Mouse (Mus musculus) left cerebral cortex, adult 11 months (tissue): Measurements from ENCODE around the gene Ifitm10.
A peak's percentile ranks its signal among the peaks of the same experiment; 100 is the strongest.
"Not testable (repeated sequence)": the region's sequence is repeated elsewhere in the genome, so short reads cannot be mapped to it uniquely, and the experiment has no call there.

Experiments used
- DNase-seq: peaks from one replicate; pipeline ENCODE4 v3.0.0; 2022; ENCODE audit warnings: low spot score

The Ifitm10 gene

DNA sequence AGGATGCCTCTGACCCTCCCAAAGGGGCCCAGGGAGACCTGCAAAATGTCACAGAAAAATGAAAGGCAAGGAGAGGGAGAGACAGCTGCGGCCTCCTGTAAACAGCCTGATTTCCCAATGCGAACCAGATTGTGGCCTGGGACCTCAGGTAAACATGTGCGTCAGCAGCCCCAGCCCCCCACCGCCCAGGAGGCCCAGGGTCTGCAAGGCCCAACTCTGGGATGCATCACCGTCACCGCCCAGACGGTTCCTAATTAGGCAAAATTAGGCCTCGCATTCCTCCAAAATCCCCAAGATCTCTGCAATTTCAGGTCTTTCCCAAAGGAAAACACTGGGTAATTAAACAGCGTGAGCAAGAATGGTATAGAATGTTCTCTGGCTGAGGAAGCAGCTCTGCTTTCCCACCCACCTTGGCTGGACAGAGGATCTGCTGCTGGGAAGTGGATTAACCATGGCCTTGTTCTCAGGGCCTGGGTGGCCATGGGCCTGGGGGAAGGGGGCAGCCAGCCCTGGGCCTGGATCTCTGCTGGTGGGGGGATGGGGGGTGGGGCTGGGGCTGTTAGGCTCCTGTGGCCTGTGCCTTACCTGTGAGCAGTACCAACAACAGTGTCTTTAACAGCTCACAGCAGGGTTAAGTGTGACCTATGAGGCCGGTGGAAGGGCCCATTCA is 51.8 kb downstream of the Ifitm10 start:
- not testable (repeated sequence) for DNase-seq

DNA sequence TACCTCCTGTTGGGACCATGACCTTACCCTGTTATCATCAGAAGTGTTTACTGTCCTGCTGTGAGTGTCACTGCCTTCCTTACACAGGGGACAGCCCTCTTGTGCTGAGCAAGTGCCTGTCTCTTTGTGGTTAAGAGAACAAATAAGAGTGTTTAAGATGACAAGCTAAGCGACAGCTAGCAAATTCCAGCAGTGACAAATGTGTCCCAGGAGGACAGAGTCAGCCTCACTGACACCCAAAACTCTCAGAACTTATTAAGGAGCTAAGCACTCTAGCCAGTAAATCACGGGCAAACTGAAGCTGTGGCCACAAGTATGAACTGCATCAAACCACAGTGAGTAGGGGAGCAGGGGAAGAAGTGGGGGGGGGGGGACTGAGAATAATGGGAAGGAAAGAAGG is 52.6 kb downstream of the Ifitm10 start:
- DNase-seq, result no peak

DNA sequence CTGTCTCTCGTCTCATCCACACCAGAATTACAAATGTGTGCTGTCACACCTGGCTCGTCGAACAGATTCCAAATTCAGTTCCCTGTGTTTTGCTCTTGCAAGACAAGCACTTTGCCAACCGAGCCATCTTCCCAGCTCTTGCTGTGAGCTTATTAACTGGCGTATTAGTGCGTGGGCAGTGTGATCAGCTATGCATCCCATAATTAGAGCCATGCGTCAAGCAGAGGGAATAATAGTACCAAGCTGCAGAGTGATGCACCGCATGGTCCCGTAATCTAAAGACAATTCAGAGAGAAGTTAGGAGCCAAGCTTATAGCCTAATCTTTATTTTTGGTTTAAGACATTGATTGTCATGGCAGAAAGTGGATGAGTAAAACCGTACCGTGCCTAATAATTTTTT is 54.4 kb downstream of the Ifitm10 start:
- no peak for DNase-seq

DNA sequence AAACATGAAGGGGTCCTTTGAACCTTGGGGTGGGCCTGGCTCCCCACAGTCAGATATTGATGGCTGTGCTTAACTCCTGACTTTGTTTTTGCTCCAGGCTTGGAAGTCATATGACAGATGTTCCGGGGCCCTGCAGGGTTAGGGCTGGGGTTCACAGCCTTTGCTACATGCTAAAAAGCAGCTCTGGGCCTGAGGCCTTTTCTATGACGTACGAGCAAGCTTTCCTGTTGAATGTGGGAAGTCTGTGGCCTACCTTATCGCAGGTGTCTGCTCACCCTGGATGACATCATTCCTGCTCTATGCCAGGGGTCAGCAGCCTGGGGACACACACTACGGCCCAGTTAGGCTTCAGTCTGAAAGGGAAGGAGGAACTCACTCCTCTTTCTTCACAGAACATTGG is 56.3 kb downstream of the Ifitm10 start:
- no peak for DNase-seq

GRCm38 (mm10) chr7:142316558-142316957 is 57.0 kb downstream of the Ifitm10 start:
- no peak for DNase-seq

DNA sequence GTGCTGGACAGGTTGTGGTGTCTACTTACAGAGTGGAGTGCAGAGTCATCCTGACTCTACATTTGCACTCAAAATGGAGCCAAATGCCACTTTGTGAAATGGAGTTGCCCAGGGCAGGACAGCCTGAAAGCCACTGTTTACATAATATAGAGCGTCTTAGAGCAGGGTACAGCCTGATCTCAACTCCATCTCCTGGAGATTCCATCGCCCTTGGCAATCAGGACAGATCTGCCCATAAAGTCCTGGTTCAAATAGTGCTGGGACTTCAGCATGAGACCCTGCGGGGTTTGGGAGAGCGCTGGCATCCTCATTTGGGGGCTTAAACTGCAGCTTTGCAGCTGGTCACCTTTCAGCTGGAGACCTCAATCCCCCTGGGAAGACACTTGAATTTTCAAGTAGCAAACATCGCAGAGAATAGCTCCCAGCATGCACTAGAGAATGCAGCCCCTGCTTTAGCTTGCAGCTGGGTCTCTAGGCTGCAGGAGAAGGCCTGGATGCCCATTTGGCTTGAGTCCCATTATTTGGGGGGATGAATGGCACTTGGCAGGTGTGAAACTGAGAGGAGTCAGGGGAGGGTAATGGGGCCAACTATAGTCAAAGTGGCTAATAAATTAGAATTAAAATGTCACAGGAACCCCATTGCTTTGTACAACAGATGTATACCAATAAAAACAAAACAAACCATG is 58.8 kb downstream of the Ifitm10 start:
- DNase-seq, result no peak

GRCm38 (mm10) chr7:142303929-142304328 is 69.6 kb downstream of the Ifitm10 start:
- DNase-seq, result not testable (repeated sequence)

DNA sequence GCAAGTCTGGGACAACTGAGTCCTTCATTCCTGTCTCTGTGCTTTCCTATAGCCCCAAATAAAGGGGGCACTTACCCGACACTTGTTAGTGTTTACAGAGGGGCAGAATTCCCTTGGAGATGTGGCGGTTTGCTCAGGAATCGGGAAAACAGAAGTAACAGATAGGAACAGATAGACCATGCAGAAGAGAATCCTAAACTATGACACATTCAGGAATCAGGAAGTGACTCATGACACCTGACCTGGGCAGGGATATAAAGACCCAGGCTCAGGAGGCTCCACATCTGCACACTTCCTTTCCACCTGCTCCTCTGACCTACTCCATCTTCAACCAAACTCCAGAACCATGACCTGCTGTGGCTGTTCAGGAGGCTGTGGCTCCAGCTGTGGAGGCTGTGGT is 70.3 kb downstream of the Ifitm10 start, which contains the start of gene Krtap5-4:
Gene Krtap5-4, plus strand, starts transcription at position 301 of the 400 bp plus-strand sequence.
- no peak for DNase-seq

GRCm38 (mm10) chr7:142297018-142297417 is 76.5 kb downstream of the Ifitm10 start, which contains the start of gene Krtap5-1:
Gene Krtap5-1, minus strand, starts transcription at chr7:142297118.
- DNase-seq, result not testable (repeated sequence)

- DNase-seq, result not testable (repeated sequence)
Measured at GRCm38 (mm10) chr7:142296108-142296507, 77.4 kb downstream of the Ifitm10 start.

GRCm38 (mm10) chr7:142295418-142295817 is 78.1 kb downstream of the Ifitm10 start:
- DNase-seq, result no peak

DNA sequence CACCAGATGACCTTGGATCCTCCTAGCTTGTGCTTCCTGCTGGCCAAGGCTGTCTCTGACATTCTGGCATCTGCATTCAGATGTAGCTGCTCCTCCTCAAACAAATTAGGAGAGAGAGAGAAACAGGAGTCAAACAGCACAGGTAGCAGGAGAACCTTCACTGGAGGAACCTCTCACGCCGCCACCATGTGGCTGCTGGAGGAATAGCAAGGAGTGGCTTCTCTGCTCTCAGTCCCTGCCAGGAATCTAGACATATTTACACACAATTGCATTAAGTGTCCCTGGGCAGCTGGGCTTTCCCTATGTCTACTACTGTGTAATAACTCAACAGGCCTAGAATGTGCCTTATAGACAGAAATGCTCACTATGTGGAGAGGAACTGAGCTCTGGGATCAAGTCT is 79.7 kb downstream of the Ifitm10 start:
- DNase-seq, result not testable (repeated sequence)

DNA sequence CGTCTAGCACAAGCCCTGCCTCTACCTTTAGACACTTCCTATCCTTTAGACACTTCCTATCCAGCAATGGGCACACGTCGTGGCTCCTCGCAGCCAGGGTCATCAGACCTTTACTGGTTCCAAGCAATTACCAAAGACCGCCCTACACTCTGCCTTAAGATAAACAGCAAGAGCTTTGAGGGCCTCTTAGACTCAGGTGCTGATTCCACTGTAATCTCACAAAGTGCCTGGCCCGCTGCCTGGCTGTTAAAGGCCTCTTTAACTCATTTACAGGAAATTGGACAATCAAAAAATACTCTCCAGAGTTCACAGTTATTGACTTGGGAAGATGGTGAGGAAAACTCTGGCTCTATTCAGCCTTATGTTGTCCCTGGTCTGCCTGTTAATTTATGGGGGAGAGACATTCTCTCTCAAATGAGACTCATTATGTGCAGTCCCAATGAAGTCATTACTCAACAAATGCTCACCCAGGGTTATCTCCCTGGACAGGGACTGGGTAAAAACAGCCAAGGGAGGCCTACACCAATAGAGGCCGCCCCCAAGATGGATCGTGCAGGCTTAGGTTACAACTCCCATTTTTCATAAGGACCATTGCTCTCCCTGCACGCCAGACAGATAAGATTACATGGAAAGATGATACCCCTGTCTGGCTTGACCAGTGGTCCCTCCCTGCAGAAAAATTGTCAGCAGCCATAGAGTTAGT is 87.5 kb downstream of the Ifitm10 start:
- not testable (repeated sequence) for DNase-seq

DNA sequence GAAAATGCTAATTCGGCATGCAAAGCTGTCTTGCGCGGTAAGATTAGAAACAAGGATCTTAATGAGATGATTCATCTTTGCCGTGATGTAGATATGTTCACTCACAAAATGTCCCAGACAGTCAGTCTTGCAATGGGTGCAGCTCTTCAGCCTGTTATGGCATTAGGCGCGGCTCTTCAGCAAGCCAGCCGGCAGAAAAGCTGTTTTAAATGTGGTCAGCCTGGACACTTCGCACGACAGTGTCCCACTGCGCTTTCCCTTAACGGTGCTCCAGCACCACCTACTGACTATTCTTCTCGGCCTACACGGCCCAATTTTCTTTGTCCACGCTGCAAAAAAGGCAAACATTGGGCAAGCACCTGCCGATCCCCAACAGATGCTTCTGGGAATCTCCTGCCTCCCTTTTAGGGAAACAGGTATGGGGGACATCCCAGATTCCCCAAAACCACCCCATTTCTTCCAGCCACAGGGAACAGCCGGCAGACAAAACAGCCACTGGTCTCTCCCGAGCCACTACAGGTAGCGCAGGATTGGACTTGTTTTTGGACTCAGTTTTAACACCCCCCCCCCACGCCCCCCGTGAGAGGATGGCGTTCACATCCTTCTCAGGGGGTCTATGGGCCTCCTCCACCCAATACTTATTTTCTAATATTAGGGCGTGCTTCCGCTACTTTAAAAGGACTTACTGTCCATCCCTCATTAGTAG is 88.3 kb downstream of the Ifitm10 start:
- DNase-seq, result no peak

DNA sequence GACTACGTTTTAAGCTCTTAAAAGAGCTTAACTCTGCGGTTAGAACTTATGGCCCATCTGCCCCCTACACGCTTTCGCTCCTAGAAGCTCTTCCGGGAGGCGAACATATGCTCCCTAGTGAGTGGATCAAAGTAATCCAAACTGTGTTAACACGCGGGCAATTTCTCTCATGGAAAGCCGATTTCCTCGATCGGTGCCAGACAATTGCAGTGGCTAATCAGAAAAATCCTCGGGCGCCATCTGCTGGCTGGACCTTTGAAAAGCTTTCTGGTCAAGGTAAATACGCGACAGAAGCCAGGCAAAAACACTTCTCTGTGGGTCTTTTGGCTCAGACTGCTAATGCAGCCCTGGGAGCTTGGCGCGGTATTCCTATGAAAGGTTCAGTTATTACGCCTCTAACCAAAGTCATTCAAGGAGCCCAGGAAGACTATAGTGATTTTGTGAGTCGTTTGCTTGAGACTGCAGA is 88.9 kb downstream of the Ifitm10 start:
- DNase-seq, result peak; percentile 74

DNA sequence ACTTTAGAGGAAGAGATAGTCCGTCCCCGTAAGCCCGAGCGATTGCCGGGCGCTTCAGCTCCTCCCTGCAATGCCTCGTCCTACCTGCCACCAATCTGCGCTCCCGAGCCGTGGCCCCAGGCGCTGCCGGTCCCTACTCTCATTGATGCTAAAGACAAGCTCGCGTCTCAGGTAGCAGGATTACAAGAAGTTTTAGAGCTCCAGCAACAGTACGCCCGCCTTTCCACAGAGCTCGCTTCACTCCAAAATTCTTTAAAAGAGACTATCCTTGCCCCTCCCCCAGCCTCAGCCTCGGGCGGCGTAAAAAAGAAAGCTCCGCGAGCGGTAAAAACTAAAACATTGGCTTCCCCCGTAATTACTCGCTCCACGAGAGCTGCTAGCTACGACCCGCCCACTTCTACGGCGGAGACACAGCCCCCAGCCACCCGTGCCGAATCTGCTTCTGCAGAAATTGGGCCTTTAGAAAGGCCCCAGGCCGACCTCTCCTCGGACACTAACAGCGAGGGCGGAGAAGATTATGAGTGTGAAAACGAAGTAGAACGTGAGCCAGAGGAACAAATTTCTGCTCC is 89.4 kb downstream of the Ifitm10 start:
- no peak for DNase-seq

DNA sequence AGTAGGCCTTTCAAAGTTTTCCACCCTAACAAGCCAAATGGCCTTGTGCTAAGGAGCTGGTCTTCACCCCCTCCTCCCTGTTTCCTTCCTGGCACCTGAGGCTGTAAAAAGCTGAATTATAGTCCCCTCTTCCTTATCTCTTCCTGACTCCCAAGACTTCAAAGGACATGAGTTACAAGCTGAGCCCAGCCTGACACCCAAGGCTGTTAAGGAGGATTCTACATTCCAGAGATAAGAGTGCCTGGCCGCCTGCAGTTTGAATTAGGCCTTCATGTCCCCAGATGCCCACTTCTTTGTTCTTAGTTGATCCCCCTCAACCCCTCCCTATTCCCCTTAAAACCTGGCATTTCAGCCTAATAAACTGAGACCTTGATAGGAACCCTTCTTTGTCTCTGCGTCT is 90.7 kb downstream of the Ifitm10 start:
- not testable (repeated sequence) for DNase-seq

GRCm38 (mm10) chr7:142279291-142279690 is 94.3 kb downstream of the Ifitm10 start:
- DNase-seq, result not testable (repeated sequence)

- DNase-seq, result not testable (repeated sequence)
Measured at GRCm38 (mm10) chr7:142278183-142278582, 95.4 kb downstream of the Ifitm10 start.
